Mouse (Mus musculus): ENCODE measurements around the gene Ly6g5c. TPM values are rescaled to one million over a fixed set of nuclear protein-coding genes. Genes with fewer than 3 reads are reported as not detected.

Gene Ly6g5c
- polyA plus RNA-seq, 1 experiment from 2014 or later: not detected

GRCm38 (mm10) chr17:35141971-35142370, 33.9 kb downstream of the Ly6g5c start:
- TF ChIP-seq EP300 (IDR thresholded peaks at IDR 0.05) (no peak), CTCF (IDR thresholded peaks at IDR 0.05) (no peak)
- ATAC-seq: no peak
- Histone ChIP-seq H3K36me3 (ENCODE audit: insufficient read depth, low read length) (peaks cover 74% of the 10 kb centered on the region), H3K9me3 (ENCODE audit: low read length) (no peaks in the 10 kb centered on the region), H3K4me3 (ENCODE audit: low read depth, low read length) (no peak overlapping the region), H3K9ac (replicated peaks; ENCODE audit: low read depth) (no peak overlapping the region), H3K27me3 (replicated peaks; ENCODE audit: insufficient read depth, low read length) (no peaks in the 10 kb centered on the region), H3K4me1 (ENCODE audit: insufficient read depth, low read depth, low read length) (no peaks in the 10 kb centered on the region; the same call in 1 of the 2 replicates), H3K27ac (ENCODE audit: low read length) (no peak overlapping the region), H3K4me2 (replicated peaks; ENCODE audit: low read depth, low read length) (no peak overlapping the region)
- DNase-seq (ENCODE audit: low spot score): no peak
- WGBS: 81% methylated on average over 6 of the region's 6 CpGs

- Histone ChIP-seq H3K36me3 (ENCODE audit: insufficient read depth, low read length) (peaks cover 71% of the 10 kb centered on the region), H3K9me3 (ENCODE audit: low read length) (no peaks in the 10 kb centered on the region), H3K9ac (replicated peaks; ENCODE audit: low read depth) (no peak overlapping the region), H3K27me3 (replicated peaks; ENCODE audit: insufficient read depth, low read length) (no peaks in the 10 kb centered on the region), H3K4me1 (ENCODE audit: insufficient read depth, low read depth, low read length) (no peaks in the 10 kb centered on the region), H3K4me3 (ENCODE audit: low read depth, low read length) (no peak overlapping the region), H3K4me2 (replicated peaks; ENCODE audit: low read depth, low read length) (no peak overlapping the region), H3K27ac (ENCODE audit: low read length) (no peak overlapping the region)
- DNase-seq (ENCODE audit: low spot score): no peak
- TF ChIP-seq CTCF (IDR thresholded peaks at IDR 0.05) (no peak), EP300 (IDR thresholded peaks at IDR 0.05) (no peak)
- no peak for ATAC-seq
- WGBS: 83% methylated on average over 5 of the region's 5 CpGs
Observed at GRCm38 (mm10) chr17:35146139-35146538, 38.1 kb downstream of the Ly6g5c start.

- H3K36me3 ChIP-seq (ENCODE audit: insufficient read depth, low read length): peaks cover 69% of the 10 kb centered on the region
- TF ChIP-seq EP300 (IDR thresholded peaks at IDR 0.05): no peak
- TF ChIP-seq CTCF (IDR thresholded peaks at IDR 0.05): no peak
- WGBS: 63% methylated on average over 3 of the region's 3 CpGs
- H3K27ac ChIP-seq (ENCODE audit: low read length): no peak overlapping the region
- no peak overlapping the region for H3K4me3 ChIP-seq (ENCODE audit: low read depth, low read length)
- DNase-seq (ENCODE audit: low spot score) (no peak), ATAC-seq (no peak)
- H3K9ac ChIP-seq (replicated peaks; ENCODE audit: low read depth): no peak overlapping the region
- H3K4me2 ChIP-seq (replicated peaks; ENCODE audit: low read depth, low read length): no peak overlapping the region
- no peaks in the 10 kb centered on the region for H3K9me3 ChIP-seq (ENCODE audit: low read length)
- H3K27me3 ChIP-seq (replicated peaks; ENCODE audit: insufficient read depth, low read length): no peaks in the 10 kb centered on the region
- no peaks in the 10 kb centered on the region for H3K4me1 ChIP-seq (ENCODE audit: insufficient read depth, low read depth, low read length)
Observed at GRCm38 (mm10) chr17:35147348-35147747, 39.3 kb downstream of the Ly6g5c start.

GRCm38 (mm10) chr17:35147922-35148639, 40.0 kb downstream of the Ly6g5c start:
- WGBS: 55% methylated on average over 5 of the region's 5 CpGs
- TF ChIP-seq CTCF (IDR thresholded peaks at IDR 0.05) (no peak), EP300 (IDR thresholded peaks at IDR 0.05) (no peak)
- no peak overlapping the region for H3K27ac ChIP-seq (ENCODE audit: low read length)
- no peak overlapping the region for H3K9ac ChIP-seq (replicated peaks; ENCODE audit: low read depth)
- no peak overlapping the region for H3K4me2 ChIP-seq (replicated peaks; ENCODE audit: low read depth, low read length)
- no peaks in the 10 kb centered on the region for H3K4me1 ChIP-seq (ENCODE audit: insufficient read depth, low read depth, low read length)
- H3K27me3 ChIP-seq (replicated peaks; ENCODE audit: insufficient read depth, low read length): no peaks in the 10 kb centered on the region
- no peak for DNase-seq (ENCODE audit: low spot score)
- H3K9me3 ChIP-seq (ENCODE audit: low read length): no peaks in the 10 kb centered on the region
- peaks cover 69% of the 10 kb centered on the region for H3K36me3 ChIP-seq (ENCODE audit: insufficient read depth, low read length)
- H3K4me3 ChIP-seq (ENCODE audit: low read depth, low read length): no peak overlapping the region
- ATAC-seq: no peak

- Histone ChIP-seq H3K4me1 (ENCODE audit: insufficient read depth, low read depth, low read length) (no peaks in the 10 kb centered on the region), H3K4me3 (ENCODE audit: low read depth, low read length) (no peak overlapping the region), H3K4me2 (replicated peaks; ENCODE audit: low read depth, low read length) (no peak overlapping the region), H3K27ac (ENCODE audit: low read length) (no peak overlapping the region), H3K9me3 (ENCODE audit: low read length) (no peaks in the 10 kb centered on the region), H3K27me3 (replicated peaks; ENCODE audit: insufficient read depth, low read length) (no peaks in the 10 kb centered on the region), H3K36me3 (ENCODE audit: insufficient read depth, low read length) (peaks cover 74% of the 10 kb centered on the region), H3K9ac (replicated peaks; ENCODE audit: low read depth) (no peak overlapping the region)
- WGBS: 96% methylated on average over 4 of the region's 4 CpGs
- ATAC-seq (no peak), DNase-seq (ENCODE audit: low spot score) (no peak)
- TF ChIP-seq EP300 (IDR thresholded peaks at IDR 0.05) (no peak), CTCF (IDR thresholded peaks at IDR 0.05) (no peak)
Observed at GRCm38 (mm10) chr17:35152121-35152520, 44.0 kb downstream of the Ly6g5c start.

GRCm38 (mm10) chr17:35153077-35153476, 45.0 kb downstream of the Ly6g5c start:
- Histone ChIP-seq H3K4me1 (ENCODE audit: insufficient read depth, low read depth, low read length) (no peaks in the 10 kb centered on the region), H3K36me3 (ENCODE audit: insufficient read depth, low read length) (peaks cover 81% of the 10 kb centered on the region), H3K4me3 (ENCODE audit: low read depth, low read length) (no peak overlapping the region), H3K9me3 (ENCODE audit: low read length) (no peaks in the 10 kb centered on the region), H3K4me2 (replicated peaks; ENCODE audit: low read depth, low read length) (no peak overlapping the region), H3K27ac (ENCODE audit: low read length) (no peak overlapping the region), H3K27me3 (replicated peaks; ENCODE audit: insufficient read depth, low read length) (no peaks in the 10 kb centered on the region), H3K9ac (replicated peaks; ENCODE audit: low read depth) (no peak overlapping the region)
- 83% methylated on average over 9 of the region's 9 CpGs for WGBS
- ATAC-seq: no peak
- TF ChIP-seq EP300 (IDR thresholded peaks at IDR 0.05) (no peak), CTCF (IDR thresholded peaks at IDR 0.05) (no peak)
- no peak for DNase-seq (ENCODE audit: low spot score)

Data from lung, postnatal 0 days (tissue).